Mouse (Mus musculus): ENCODE results near the gene Ythdf2.
"Not testable (repeated sequence)": the region's sequence is repeated elsewhere in the genome, so short reads cannot be mapped to it uniquely, and the experiment has no call there.

The Ythdf2 gene

DNA sequence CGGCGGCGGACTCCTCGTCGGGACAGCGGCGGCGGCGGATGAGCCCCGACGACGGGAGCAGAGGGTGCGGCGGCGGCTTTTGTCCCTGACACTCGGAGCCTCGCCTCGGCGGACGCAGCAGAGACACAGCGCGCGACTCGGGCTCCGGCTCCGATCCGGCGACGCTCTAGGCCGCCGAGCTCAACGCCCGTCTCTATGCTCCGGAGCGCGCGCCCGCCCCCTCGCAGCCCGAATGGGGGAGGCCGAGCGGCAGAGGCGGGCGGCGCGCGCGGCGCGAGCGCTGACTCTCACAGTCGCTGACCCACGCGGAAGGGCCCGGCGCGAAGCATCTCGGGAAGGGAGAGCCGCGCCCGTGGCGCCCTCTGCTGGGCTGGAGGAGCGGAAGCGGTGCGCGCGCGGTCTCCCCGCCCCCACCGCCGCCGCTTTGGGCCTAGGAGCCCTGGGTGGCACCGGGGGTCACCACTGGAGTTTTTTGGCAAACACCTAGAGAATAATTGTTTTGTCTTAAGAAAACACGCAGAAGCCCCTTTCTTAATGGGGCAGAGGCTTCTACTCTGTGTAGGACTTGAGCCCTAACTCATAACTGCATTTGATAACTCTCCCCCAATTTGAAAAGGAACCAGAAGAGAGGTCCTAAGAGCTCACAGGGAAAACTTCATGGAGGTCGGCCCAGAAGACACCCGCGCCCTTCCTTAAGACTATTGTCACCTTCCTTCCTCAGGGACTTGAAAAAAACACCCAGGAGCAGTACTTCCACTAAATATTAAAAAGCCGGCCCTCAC lies at the start of gene Ythdf2:
Ythdf2 (minus strand) TSS at position 351 of the 782 bp plus-strand sequence.
- DNase-seq (ENCODE audit: low spot score) = peak; percentile 94

DNA sequence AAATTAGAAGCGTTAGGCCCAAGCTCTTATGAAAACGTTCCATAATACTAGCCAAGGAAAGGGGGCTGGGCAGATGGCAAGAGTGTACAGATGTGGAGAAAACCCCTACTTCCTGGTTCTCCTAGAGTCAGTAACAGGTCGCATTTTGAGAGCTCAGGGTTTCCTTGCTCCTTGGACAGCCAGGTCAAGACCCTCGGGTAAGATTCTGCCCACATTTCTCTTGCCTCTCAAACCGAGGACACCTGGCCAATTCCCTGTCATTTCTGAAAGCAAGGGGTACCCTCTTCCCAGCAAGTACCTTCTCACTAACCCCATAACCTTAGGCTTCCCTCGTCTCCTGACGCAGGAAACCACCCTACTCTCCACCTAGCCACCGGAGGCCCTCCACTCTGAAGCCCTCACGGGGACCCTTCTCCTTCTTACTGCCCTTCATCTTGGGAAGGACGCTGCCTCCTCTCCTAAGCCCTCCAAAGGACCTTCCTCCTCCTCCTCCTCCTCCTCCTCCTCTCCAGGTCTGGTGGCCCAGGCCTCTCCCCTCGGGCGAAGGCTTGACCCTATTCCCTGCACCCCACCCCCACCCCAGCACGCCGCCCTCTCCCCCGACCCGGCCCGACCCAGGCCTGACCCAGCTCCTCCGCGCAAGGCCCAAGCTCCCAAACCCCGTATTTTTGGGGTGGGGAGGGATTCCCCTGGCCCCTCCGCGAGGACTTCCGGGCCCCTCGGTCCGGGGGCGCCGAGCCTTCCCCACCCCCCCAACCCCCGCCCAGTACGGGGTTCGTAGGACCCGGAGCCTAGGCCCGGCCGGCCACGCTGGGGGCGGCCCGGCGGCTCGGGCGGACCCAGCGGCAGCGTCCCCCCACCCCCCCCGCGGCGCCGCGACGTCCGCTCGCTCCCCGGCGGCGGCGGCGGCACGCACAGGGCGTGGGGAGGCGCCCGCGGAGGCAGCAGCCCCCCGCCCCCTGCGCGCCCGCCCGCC lies 48.6 kb upstream of the Ythdf2 start:
- DNase-seq (ENCODE audit: low spot score) = peak; percentile 15

DNA sequence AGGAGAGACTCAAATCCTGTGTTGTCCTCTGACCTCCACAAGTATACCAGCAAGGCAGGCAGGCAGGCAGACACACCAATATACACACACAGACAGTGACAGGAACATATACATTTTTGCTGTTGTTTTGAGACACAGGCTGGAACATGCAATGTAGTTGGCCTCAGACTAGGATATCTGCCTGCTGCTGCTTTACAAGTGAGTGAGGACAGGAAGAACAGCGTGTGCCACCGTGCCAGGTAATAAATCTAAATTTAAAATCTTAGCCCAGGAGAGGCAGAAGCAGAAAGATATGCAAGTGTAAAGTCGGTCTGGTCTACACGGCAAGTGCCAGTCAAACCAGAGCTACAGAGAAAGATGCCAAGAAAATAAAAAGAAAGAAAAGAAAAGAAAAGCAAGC lies 47.1 kb upstream of the Ythdf2 start:
- no peak for DNase-seq (ENCODE audit: low spot score)

DNA sequence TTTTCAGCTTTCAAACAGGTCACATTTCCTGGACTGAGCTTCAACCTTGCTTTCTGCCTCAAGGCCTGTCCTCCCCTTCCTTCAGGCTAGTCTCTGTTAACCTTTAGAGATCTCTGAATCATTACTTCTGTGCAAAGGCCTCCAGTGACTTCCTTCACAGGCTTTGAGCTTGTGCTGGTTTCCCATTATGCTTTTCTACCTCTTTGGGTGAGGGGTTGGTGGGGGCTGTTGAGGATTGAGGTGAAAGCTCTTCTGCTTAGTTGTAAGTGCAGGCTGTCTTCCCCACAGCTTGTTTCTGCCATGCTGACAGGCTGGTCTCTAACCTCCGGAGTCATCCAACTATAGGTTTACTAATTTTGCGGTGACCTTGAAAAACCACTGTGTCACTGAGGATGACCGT lies 44.3 kb upstream of the Ythdf2 start:
- DNase-seq (ENCODE audit: low spot score) = no peak

DNA sequence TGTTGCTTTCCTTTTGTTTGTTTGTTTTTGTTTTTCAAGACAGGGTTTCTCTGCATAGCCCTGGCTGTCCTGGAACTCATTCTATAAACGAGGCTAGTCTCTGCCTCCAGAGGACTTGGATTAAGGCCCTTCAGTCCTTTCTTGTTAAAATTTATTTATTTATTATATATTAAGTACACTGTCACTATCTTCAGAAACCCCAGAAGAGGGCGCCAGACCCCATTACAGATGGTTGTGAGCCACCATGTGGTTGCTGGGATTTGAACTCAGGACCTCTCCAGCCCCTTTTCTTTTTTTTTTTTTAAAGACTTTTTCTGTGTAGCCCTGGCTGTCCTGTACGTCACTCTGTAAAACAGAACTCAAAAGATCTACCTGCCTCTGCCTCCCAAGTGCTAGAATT lies 42.9 kb upstream of the Ythdf2 start:
- no peak for DNase-seq (ENCODE audit: low spot score)

DNA sequence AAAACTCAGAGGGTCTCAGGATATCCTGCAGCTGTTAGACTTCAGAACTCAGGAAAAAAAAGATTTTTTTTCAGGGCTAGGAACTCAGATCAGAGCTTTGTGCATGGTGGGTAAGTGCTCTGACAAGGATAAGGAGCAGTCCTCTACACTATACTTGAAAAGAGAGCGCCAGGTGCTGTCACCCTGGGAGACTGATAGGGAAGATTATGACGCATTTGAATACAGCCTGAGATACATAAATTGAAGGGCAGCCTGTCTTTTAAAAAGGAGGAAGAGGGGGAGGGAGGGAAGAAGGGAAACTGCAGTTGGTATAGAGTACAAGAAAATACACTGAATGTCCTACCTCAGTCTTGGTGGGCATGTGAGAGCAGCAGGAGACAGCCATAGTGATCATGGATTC lies 41.5 kb upstream of the Ythdf2 start:
- no peak for DNase-seq (ENCODE audit: low spot score)

DNA sequence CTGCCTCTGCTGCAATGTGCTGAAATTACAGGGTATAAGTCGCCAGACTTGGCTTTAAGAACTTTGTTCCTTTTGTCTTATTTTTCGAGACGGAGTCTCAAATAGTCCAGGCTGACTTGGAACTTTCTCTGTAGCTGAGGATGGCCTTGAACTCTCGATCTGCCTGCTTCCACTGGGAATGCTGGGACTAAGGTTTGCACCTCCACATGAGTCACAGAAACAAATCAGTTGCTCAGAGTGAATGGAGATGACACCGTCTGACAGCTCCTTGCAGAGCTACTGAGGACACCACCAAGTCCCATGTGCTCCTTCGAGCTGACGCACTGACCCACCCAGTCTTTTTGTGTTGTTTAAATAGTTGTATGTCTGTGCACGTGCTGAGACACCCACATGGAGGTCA lies 41.0 kb upstream of the Ythdf2 start:
- no peak for DNase-seq (ENCODE audit: low spot score)

DNA sequence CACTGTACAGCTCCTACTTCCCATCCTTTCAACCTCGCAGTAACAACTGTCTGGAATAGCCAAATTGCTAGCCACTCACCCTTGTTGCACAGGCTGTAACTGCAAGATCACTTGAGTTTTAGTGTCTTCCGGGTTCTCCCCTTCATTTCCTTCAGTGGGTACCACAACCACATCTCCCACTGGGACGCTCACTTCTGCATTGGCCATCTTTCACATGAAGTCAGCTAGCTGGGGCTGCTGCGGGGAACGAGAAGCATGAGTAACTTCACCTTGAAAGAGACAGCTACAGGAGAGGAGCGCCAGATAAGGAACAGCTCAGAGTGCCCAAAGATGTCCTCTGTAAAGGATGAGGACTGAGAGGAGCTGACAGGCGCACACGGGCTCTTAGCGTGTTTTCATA lies 39.5 kb upstream of the Ythdf2 start:
- DNase-seq (ENCODE audit: low spot score) = no peak

DNA sequence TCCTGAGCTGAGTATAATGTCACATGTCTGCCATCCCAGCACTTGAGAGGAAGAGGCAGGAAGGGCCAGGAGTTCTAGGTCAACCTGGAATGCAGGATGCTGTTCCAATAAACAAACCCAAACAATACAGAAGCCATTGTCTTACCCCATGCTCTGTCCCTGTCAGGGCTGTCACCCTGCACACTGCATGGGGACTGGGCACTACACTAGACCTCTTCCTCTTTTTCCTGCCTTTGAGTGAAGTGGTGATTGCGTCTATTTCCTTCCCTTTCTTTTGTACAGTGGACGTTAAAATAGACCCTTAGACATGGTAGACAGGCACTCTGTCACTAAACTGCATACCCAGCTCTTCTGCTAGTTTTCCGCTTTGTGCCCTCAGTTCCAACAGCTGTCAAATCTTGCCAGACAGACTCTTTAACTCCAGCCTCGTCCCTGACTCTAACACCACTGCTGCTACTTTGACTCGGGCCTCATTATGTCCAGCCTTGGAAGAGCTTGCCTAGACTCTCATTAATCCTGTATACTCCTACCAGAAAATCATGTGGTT lies 35.4 kb upstream of the Ythdf2 start:
- DNase-seq (ENCODE audit: low spot score) = no peak

DNA sequence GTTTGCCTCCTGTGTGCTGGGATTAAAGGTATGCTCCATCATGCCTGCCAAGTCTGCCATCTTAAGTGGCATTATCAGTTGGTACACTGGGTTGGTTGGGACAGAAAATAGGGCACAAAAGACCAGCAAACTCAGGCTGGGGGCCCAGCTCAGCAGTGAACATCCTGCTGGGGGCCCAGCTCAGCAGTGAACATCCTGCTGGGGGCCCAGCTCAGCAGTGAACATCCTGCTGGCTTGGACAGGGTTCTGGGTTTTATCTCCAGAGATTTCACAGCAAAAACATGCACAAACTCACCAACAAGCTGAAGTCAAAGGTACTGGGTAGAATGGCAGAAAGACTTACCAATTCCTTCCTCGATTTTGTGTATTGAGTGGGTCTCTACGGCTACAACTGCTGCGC lies 33.5 kb upstream of the Ythdf2 start:
- no peak for DNase-seq (ENCODE audit: low spot score)

DNA sequence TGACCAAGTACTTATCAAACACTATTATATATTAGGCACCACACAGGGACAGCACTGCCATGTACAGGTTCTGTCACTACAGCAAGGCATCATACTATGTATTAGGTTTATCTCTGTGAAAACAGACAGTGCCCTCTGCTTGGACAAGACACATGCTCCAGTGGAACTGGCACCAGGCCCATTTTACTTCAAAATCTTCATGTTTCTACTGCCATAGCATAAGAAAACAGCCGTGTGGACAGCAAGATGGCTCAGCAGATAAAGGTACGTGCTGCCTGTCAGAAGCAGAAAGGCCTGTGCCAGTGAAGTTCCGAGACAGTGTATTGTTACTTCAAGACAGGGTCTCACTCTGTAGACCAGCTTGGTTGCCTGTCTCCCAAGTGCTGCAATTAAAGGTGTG lies 29.1 kb upstream of the Ythdf2 start:
- no peak for DNase-seq (ENCODE audit: low spot score)

DNA sequence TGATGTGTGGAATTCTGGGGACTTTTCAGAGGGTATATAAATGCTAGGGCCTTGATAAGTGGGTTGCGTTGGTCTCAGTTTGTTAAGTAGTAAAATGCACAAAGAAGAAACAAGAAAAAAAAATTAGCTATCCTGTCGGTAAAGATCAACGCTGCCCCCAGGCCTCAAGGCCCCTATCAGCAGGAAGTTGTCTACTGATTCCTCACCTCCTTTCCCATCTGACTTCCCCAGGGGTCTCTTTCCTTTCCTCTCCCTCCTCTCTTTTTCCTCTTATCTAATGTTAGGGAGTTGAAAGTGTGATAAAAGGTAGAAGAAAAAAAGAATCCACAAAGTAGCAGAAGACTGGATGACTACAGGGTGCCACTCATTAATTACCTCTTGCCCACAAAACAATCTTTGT lies 28.3 kb upstream of the Ythdf2 start:
- no peak for DNase-seq (ENCODE audit: low spot score)

DNA sequence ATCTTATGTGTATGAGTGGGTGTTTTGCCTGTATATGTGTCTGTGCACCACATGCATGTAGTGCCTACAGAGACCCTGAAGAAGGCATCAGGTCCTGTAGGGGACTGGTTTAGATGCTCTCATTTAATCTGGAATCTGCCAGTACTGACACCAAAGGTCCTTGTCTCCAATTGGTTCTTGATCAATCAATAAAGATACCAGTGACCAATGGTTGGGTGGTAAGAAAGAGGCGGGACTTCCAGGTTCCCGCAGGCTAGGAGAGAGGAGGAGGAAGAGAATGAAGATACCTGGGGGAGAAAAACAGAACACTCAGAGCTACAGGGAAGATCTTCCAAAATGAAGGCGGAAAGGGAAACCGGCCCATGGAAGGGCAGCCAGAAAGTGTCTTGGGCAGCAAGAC lies 26.3 kb upstream of the Ythdf2 start:
- no peak for DNase-seq (ENCODE audit: low spot score)

DNA sequence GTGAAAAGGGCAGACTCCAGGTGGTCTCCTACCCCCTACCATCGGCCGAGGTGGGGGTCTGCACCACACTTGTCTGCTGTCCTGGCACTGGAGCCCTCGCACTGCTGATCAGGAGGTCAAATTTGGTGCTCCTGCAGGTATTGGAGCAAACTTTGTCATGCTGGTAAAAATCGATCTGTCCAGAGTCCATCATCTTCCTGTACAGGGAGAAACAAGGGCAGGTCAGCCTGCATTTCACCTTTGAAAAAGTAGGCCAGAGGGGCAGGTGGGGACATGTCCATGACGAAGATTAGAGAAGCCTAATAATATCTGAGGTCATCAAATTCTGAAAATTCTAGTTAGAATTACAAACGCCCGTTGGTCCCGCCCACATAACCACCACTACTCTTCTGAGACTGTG lies 22.6 kb upstream of the Ythdf2 start:
- DNase-seq (ENCODE audit: low spot score) = no peak

DNA sequence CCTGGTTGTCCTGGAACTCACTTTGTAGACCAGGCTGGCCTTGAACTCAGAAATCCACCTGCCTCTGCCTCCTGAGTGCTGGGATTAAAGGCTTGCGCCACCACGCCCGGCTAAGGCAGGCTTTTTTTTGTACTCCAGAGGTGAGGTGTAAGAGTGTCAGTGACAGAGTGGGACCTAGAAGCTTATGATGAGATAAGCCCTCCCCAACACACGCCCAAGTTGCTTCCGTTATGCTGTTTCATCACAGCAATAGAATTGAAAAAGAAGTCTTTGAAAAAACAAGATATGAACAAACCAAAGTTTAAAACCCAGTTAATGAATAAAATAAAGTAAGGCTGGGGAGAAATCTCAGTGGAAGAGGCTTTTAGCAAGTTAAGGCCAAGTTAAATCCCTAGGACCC lies 18.3 kb upstream of the Ythdf2 start:
- no peak for DNase-seq (ENCODE audit: low spot score)

DNA sequence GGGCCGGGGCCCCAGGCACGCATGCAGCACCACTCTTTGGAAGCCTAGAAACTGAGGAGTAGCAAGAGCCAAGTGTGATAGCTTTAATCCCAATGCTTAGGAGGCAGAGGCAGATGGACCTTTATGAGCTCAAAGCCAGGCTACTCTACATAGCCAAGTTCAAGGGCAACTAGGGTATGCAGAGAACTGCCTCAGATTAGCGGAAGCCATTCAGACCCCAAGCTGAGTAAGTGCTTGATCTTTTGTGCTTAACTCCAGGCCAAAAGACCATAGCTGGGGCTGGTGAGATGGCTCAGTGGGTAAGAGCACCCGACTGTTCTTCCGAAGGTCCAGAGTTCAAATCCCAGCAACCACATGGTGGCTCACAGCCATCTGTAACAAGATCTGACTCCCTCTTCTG lies 9.9 kb upstream of the Ythdf2 start:
- not testable (repeated sequence) for DNase-seq (ENCODE audit: low spot score)

DNA sequence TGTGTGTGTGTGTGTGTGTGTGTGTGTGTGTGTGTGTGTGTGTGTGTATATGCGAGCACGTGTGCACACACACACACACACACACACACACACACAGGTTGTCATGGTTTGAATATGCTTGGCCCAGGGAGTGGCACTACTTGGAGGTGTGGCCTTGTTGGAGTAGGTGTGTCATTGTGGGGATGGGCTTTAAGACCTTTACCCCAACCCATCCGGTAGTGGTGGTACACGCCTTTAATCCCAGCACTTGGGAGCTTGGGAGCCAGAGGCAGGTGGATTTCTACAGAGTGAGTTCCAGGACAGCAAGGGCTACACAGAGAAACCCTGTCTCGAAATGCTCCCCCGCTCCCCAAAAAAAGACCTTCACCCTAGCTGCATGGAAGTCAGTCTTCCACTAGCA lies 6.3 kb upstream of the Ythdf2 start:
- not testable (repeated sequence) for DNase-seq (ENCODE audit: low spot score)

DNA sequence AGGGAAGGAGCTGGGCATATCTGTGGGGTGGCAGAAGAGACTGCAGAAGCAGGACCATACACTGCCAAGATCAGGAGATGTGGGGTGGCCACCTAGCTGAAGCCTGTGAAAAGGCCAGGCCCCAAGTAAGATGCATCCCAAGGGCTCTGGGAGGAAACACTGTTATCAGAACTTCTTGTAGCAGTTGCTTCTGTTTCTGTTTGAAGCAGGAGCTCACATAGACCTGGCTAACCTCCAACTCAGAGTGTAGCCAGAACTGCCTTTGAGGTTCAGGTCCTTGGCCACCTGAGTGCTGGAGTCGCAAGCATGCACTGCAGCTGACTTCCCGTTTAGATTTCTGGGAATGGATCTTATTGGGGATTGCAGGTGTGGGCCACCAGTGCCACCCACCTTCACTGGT lies 5.7 kb upstream of the Ythdf2 start:
- no peak for DNase-seq (ENCODE audit: low spot score)

DNA sequence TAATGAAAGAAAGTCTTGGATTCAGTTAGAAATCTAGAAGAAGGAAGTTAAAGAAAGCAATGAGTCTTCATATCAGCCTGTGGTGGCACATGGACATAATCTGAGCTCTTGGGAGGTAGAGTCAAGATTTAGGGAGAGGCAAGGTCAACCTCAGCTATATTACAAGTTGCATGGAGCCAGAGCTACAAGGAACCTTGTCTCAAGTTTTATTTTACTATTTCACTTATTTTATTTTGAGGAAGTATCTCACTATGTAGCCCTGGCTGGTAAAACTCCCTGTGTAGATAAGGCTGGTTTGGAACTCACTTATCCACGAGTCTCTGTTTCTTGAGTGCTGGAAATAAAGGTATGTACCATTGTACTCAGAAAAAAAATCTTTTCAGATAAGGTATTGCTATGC lies 4.5 kb upstream of the Ythdf2 start:
- DNase-seq (ENCODE audit: low spot score) = no peak

DNA sequence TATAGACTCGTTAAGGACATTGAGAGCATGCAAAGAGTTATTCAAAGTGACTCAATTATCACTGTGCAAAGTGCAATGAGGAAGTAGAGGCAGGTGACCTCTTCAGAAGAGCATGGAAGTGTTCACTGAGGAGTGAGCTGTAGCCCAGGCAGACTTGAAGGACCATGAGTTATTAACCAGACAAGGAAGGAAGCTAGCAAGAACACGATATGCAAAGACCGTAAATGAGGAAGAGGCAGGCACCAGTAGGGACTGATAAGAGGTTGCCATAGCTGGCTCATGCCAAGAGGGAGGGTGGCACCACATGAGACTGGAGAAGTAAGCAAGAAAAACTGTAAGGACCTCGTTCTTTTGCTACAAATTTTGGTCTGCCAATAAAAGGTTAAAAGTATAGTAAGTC lies 2.7 kb upstream of the Ythdf2 start:
- no peak for DNase-seq (ENCODE audit: low spot score)

DNA sequence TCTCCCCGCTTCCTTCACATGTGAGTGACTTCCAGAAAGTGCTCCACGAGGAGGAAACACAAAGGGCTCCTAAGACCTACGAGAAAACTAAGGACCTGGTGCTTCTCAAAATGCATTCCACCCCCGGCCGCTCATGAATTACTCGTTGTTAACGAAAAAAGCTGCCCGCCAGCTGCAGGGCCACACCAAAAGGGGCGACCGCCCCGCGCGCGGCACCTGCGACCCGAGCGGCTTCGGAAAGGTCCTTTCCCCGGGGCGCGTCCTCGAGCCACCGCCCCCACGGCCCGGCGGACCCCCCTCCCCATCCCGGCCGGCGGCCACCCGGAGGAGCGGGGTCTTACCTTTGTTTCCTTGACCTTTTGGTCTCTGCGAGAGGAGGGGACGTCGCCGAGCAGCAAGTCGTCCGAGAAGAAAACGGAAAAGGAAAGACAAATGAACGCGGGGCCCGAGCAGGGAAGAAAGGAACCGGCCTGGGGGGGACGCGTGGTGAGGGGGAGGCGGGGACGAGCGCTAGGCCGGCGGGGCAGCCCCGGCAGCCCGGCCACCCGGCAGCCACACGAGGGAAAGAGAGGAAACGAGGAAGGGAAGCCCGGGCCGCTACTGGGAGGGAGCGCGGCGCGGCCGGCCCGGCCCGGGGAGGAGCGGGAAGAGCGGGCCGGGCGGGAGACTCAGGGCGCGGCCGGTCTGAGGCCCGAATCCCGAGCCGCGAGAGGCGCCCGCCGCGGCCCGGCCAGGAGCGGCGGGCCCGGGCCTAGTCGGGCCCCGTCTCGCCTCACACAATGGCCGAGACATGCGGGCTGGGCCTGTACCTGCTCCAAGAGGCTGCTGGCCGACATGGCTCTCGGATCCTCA lies 786 bp downstream of the Ythdf2 start:
- peak; percentile 3 for DNase-seq (ENCODE audit: low spot score)

DNA sequence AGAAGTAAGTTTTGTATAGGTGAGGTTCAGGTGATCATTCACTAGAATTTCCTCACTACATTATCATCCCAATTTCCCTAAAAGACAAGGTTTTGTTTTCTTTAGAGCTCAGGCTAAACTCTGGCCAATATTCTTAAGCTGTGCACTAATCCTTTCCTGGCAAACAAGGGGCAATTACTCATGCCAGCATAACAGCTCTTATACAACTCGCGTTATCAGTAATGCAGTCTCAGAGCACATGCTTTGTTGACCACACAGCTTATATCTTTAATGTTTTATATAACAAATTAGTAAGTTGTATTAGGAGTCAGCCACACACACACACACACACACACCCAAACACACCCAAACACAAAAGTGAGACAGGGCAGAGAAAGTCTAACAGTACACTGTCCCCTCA lies 1.8 kb downstream of the Ythdf2 start:
- no peak for DNase-seq (ENCODE audit: low spot score)

Measured in ovary, adult 18-20 months (tissue).